Mouse (Mus musculus) mature B cell (primary cell): ENCODE results near the gene Aqp12.
"Not testable (repeated sequence)": the region's sequence is repeated elsewhere in the genome, so short reads cannot be mapped to it uniquely, and the experiment has no call there.

Source experiments
- in situ Hi-C: fragments of 300-500 bp; cut with MboI; formaldehyde crosslinking; loops from 2 replicates; pipeline ENCODE4 v1.14.3; 2019

Gene Aqp12

GRCm38 (mm10) chr1:93006061-93006460 is at the start of gene Aqp12:
TSS of gene Aqp12 (plus strand) at chr1:93006334.
- in situ Hi-C loops: no loop called here

DNA sequence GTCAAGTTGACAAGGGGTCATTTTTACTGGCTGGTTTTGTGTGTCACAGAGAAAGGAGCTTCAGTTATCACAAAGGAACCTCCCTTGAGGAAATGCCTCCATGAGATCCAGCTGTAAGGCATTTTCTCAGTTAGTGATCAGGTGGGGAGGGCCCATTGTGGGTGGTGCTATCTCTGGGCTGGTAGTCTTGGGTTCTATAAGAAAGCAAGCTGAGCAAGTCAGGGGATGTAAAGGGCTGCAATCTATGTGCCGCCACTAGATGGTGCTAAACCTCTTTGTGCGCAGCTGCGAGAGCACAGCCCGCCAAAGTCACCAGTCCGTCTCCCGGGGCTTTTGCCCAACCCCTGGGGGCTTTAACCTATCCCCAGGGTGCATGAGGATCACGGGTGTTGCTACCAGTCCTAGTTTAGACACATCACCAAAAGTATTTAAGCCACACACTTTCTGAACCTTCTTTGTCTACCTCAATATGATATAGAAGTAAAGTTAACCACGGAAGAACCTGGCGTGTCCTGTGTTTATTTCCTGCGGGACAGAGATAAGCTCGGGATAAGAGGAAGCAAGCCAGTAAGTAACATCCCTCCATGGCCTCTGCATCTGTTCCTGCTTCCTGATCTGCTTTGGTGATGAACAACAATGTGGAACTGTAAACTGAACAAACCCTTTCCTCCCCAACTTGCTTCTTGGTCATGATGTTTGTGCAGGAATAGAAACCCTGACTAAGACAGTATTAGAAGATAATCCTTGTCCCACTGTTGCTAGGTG is 49.4 kb upstream of the Aqp12 start:
- in situ Hi-C loops: not testable (repeated sequence)

- in situ Hi-C loops: no loop called here
These were observed 47.1 kb upstream of the Aqp12 start for GRCm38 (mm10) chr1:92958999-92959398.

DNA sequence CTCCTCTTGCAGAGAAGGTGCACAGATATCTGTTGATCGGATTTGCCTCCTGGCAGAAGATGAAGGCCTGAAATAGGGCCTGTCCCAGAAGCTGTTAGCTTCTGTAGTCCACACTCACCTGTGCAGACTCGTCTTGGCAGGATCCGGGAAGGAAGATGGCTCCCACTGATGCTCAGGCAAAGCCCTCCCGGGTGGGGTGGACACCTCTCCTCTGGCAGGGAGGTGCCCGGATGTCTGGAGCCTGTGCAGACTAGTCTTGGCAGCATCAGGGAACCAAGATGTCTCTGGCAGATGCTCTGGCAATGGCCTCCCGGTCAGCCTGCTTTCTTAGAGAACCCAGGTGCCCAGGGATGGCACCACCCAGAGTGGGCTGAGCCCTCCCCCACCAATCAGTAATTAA is 35.3 kb upstream of the Aqp12 start:
- in situ Hi-C loops: not testable (repeated sequence)

DNA sequence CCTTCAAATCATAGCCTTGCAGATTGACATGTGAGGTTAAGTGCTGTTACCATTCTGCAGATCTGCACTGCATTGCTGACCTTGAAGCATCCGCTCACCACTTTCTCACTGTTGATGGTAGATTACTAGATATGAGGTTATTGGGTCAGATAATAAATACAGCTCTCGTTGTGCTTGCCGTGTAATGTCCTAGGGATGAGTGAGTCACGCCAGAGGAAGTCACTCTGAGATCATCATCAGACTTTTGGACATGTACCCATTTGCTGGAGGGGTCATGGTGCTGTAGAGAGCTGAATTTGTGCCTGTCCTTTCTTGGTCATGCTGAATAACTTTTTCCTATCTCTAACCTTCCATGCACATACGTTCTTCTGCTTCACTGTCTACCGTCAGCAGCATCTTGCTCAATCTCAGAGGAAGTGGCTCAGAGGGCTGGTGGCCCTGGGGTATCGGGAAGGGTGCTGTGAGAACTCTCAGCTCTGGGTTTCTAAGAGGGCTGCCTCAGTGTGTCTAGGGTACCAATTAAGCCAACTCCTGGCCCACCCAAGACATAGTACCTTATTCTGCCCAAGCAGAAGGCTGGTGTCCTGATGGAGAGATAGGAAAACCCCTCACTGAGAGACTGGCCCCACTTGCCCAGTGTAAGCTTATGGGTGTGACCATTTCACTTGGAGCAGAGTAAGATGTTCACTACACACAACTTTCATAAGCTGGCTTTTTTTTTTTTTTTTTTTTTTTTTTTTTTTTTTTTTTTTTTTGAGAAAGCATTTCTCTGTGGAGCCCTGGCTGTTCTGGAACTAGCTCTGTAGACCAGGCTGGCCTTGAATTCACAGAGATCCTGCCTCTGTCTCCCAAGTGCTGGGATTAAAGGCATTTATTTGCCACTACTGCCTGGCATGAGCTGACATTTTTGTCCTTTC is 34.0 kb upstream of the Aqp12 start:
- in situ Hi-C loops: no loop called here

- in situ Hi-C loops: no loop called here
These were observed 33.3 kb upstream of the Aqp12 start for GRCm38 (mm10) chr1:92972854-92973253.

DNA sequence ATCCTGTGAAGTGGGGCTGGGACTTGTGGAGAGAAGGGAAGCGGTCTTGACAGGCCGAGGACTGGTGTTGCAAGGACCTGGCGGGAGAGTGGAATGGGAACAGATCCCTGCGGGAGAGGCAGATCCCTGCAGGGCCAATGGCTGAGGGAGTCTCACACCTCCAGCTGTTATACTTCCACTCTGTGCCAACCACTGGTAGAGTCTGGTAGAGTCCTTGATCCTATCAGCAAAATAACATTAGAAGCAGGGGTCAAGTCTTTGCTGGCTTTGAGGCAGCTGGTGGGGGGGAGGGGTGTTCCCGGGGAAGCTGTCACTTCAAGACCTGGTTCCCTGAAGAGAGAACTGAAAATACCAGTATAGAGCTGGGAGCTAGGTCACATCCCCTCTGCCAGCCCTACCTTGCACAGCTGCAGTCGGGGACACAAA is 30.0 kb upstream of the Aqp12 start:
- in situ Hi-C loops: no loop called here

DNA sequence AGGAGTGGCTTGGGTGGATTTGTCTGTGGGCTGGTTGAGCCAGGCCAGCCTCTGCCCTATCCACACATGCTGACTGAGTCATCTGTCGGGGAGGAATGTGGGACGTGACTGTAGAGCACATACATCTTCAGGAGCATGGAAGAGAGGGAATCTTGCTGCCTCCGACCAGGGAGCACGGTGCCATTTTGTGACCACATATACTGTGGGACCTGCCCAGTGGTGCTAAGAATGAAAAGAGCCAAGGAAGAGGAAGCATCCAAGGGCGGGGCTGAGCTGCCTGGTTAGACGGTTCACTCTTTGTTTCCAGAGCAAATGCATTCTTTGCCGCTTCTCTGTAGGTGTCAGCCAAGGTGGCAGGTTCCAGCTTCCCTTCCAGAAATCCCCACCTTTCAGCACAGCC is 27.5 kb upstream of the Aqp12 start:
- in situ Hi-C loops: no loop called here

DNA sequence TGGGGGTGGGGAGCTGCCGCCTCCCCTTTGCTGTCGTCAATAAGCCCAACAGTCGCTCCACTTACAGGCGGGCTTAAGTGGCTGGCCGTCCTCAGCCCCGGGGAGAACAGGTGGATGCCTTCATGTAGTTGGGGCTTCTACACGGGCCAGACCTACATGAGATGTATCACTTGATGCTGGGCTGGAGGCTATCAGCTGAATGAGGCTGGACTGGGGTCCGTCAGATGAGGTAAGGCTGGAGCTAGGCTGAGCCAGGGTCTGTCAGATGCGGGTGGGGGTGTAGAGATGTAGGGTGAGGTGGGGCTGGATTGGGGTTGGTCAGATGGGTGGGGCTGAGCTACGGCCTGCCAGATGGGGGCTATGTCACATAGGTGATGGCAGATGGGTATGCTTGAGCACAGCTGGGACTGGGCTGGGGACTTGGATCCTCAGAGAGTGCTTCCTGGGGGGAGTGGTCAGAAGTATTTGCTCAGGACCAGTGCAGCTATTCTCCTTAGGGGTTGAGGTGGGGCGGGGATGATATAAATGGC is 27.0 kb upstream of the Aqp12 start:
- in situ Hi-C loops: no loop called here

DNA sequence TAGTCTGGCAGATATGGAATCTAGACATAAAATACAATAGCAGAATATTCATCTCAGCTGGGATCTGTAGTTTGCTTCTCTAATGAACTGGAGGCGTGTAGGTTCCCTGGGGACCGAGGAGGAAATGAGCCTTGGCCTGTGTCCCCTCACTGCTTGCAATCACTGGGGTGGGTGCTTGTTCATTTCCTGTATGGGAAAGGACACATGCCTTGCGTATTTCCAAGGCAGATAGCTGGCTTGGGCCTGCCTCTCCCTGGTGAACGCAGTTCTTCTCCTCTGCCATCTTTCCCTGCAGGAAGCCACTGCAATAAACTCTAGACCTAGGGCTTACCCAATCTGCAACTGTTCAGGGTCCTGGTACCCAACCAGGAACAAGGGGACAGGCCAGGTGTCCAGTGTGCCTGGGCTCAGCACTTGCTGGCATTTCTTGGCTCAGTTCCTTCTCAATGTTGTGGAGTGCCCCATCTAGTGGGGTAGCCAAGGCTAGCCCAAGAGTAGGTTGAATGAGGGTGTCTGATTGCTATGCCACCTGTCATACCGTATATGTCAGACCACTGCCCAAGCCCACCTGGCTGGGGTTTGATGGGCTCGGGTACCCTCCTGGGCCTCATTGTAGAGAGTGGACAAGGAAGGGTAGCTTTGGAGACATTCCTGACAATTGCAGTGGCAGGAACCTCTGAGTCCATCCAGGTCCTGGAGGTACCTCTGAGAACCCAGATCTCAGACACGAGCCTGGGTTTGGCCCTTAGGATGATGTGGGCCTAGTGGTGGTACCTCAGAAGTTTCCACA is 24.9 kb upstream of the Aqp12 start:
- in situ Hi-C loops: no loop called here

- in situ Hi-C loops: no loop called here
These were observed 23.1 kb upstream of the Aqp12 start for GRCm38 (mm10) chr1:92982931-92983605.

DNA sequence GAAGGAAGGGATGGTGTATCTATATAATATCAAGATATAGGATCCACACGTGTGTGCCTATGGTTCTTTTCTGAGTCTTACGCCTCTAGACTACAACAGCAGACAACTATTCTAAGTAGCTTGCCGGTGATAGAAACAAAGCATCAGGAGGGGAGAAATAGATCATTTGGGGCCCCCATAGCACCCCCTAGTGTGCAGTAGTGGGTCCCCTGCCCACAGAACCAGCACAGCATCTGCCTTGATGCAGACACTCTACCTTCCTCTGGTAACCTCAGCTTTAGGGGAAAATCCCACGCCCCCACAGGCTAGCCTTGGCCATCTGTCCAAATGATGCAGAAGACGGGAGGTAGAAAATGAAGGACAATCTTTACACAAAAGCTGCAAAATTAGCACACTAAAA is 21.1 kb upstream of the Aqp12 start:
- in situ Hi-C loops: no loop called here

- in situ Hi-C loops: no loop called here
These were observed 17.2 kb upstream of the Aqp12 start for GRCm38 (mm10) chr1:92988894-92989293.

GRCm38 (mm10) chr1:92989891-92990290 is 16.2 kb upstream of the Aqp12 start:
- in situ Hi-C loops: no loop called here

DNA sequence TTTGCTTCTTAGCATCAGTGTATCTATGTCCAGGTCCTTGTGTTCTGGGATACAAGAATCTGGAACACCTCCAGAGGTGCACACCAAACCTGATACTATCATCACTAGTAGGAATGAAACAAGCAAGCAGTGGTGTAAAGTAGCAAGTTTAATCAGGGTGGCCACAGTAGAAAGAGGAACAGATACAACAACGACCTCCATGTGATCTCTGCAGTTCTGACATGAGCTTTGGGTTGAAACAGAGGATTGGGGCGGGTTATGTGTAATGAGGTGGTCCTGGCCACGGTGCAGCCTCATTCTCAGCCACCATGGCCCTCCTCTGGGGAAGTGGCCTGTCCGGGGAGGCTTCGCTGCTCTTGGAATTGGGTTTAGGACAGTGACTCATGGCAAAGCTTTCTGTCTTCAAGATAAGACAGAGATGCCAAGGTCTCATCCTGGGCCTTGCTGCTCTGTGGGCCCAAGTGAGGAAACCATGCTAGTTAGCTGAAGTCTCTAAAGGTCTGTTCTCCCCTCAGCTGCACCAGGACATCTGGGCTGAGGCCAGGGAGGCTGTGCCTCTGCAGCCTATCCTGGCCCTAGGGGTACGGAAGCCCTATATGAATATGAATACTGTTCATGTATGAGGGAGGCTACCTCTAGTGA is 13.8 kb upstream of the Aqp12 start:
- in situ Hi-C loops: no loop called here

GRCm38 (mm10) chr1:92992880-92993279 is 13.3 kb upstream of the Aqp12 start:
- in situ Hi-C loops: no loop called here

DNA sequence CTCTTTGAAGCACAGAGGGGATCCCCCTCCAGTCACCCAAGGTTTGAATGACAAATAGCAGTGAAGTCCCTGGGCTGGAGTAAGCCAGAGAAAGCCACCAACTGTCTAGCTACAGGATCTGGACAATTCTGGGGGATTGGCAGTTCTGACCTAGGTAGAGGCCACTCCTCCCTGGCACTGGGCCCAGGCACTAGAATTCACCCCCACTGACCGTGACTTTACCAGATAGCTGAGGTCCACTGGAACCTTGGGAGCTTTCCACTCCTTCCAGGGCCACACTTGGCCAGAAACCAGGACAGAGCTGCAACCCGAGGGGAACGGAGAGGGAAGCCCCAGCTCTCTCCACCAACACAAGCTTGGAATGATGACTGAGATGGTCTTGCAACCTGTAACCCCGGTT is 3.1 kb downstream of the Aqp12 start:
- in situ Hi-C loops: no loop called here

DNA sequence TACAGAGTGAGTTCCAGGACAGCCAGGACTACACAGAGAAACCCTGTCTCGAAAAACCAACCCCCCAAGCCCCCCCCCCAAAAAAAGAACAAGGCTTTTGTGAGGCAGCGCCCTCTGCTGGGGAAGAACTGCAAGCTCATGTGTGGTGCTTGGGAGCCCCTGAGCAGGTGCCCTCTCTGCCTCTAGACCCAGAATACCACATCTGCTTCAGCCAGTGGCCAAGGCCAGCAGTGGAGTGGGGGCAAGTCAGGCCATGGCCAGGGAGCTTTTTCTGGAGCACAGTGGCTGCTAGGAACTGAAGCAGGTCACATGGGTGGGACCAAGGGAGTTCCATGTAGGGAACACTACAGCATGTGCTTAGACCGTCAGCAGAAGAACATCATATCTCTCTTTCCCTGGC is 4.6 kb downstream of the Aqp12 start:
- in situ Hi-C loops: no loop called here

DNA sequence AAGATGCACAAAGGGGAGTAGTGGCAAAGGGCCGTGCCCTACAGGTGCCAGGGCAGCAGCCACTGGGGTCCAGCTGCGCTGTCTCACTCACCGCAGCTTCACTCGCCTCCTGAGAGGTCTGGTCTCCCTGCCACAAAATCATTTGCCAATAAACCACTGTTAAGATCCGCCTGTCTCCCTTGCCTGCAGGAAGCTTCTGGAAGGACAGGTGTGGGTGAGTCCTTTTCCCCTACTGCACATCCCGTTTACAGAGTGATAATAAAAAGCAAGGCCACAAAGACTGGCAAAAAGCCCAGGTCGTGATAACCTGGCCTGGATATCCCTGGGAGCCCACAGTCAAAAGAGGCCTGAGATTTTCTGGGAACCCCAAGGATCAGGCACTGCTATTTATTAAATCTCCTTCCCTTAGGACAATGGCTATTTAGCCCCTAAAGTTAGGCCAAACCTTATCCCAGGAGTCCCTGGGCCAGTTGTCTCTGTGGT is 6.0 kb downstream of the Aqp12 start:
- in situ Hi-C loops: no loop called here

GRCm38 (mm10) chr1:93013367-93013766 is 7.2 kb downstream of the Aqp12 start:
- in situ Hi-C loops: no loop called here

DNA sequence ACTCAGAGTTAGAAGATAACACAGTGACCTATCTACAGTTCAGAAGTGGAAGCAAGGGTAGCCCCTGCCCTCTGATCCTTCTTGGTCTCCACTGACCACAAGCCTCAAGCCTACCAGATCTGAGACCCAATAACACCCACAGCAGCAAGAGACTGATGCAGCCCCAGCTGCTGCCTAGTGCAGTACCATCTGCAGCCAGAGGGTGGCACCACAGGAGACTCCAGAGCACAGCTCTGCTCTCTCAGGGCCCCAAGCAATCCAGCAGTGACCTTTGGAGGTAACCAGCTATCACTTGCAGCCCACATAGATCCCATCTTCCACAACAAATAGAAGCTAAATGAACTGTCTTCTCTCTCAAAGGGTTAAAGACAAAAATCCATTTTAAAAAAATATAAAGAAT is 8.3 kb downstream of the Aqp12 start:
- in situ Hi-C loops: no loop called here
